Mouse (Mus musculus): ENCODE results near the gene Mapk8.

- TF ChIP-seq CTCF (IDR thresholded peaks at IDR 0.05) (no peak), POLR2A (IDR thresholded peaks at IDR 0.05; ENCODE audit: insufficient read depth, low read depth, low read length) (no peak), EP300 (IDR thresholded peaks at IDR 0.05; ENCODE audit: insufficient read depth, low read depth, low read length) (no peak)
These were observed 94.8 kb downstream of the Mapk8 start for GRCm38 (mm10) chr14:33351984-33352722.
